Mouse (Mus musculus): Measurements from ENCODE around the gene Ncln.

Ncln gene

GRCm38 (mm10) chr10:81496264-81496901 is at the start of gene Ncln:
Gene Ncln, minus strand, starts transcription at chr10:81496392.
- DNase-seq (ENCODE audit: low spot score): peak; percentile 99

- DNase-seq (ENCODE audit: low spot score): peak; percentile 100
Measured at GRCm38 (mm10) chr10:81545161-81545747, 49.1 kb upstream of the Ncln start, which contains the start of gene Gna11. Gene Gna11, minus strand, starts transcription at chr10:81545190.

GRCm38 (mm10) chr10:81544296-81545160 is 48.3 kb upstream of the Ncln start:
- no peak for DNase-seq (ENCODE audit: low spot score)

- DNase-seq (ENCODE audit: low spot score): no peak
Measured at GRCm38 (mm10) chr10:81543633-81544032, 47.4 kb upstream of the Ncln start.

GRCm38 (mm10) chr10:81542727-81543460 is 46.7 kb upstream of the Ncln start:
- DNase-seq (ENCODE audit: low spot score): no peak

- no peak for DNase-seq (ENCODE audit: low spot score)
Measured at GRCm38 (mm10) chr10:81541803-81542202, 45.6 kb upstream of the Ncln start.

GRCm38 (mm10) chr10:81541363-81541762 is 45.2 kb upstream of the Ncln start:
- no peak for DNase-seq (ENCODE audit: low spot score)

GRCm38 (mm10) chr10:81538321-81539048 is 42.3 kb upstream of the Ncln start:
- DNase-seq (ENCODE audit: low spot score): no peak

- DNase-seq (ENCODE audit: low spot score): no peak
Measured at GRCm38 (mm10) chr10:81537429-81537828, 41.2 kb upstream of the Ncln start.

GRCm38 (mm10) chr10:81536734-81537133 is 40.5 kb upstream of the Ncln start:
- DNase-seq (ENCODE audit: low spot score): no peak

- DNase-seq (ENCODE audit: low spot score): no peak
Measured at GRCm38 (mm10) chr10:81534826-81535225, 38.6 kb upstream of the Ncln start.

GRCm38 (mm10) chr10:81526779-81527178 is 30.6 kb upstream of the Ncln start:
- DNase-seq (ENCODE audit: low spot score): peak; percentile 78

- no peak for DNase-seq (ENCODE audit: low spot score)
Measured at GRCm38 (mm10) chr10:81525017-81525694, 29.0 kb upstream of the Ncln start.

GRCm38 (mm10) chr10:81524051-81524605 is 27.9 kb upstream of the Ncln start, which contains the start of gene Gna15:
Gene Gna15, minus strand, starts transcription at chr10:81524225.
- DNase-seq (ENCODE audit: low spot score): peak; percentile 61

- DNase-seq (ENCODE audit: low spot score): no peak
Measured at GRCm38 (mm10) chr10:81523570-81523969, 27.4 kb upstream of the Ncln start.

GRCm38 (mm10) chr10:81523142-81523541 is 26.9 kb upstream of the Ncln start:
- no peak for DNase-seq (ENCODE audit: low spot score)

- DNase-seq (ENCODE audit: low spot score): no peak
Measured at GRCm38 (mm10) chr10:81519978-81520365, 23.8 kb upstream of the Ncln start.

GRCm38 (mm10) chr10:81519227-81519977 is 23.2 kb upstream of the Ncln start:
- DNase-seq (ENCODE audit: low spot score): no peak

- peak; percentile 65 for DNase-seq (ENCODE audit: low spot score)
Measured at GRCm38 (mm10) chr10:81518546-81518945, 22.4 kb upstream of the Ncln start.

- DNase-seq (ENCODE audit: low spot score): no peak
Measured at GRCm38 (mm10) chr10:81517227-81517626, 21.0 kb upstream of the Ncln start.
